8 mouse cellular contexts compared by ENCODE assay signal in genomic region chr15:96953112-96953937, GRCm38 (mm10).
DNase-seq lines count a peak whose midpoint lies in the region; ATAC-seq and TF ChIP-seq lines count a peak whose summit lies in the region.

No protein-coding gene starts in this region.

- H3K36me3 ChIP-seq in C2C12 (ENCODE audit: control insufficient read depth, insufficient read depth), result no peaks in the 10 kb centered on the region
- H3K36me3 ChIP-seq in embryonic facial prominence, embryonic 14.5 days (ENCODE audit: control insufficient read depth, insufficient read depth, low read length), result no peaks in the 10 kb centered on the region
- H3K36me3 ChIP-seq in lung, embryonic 15.5 days, result no peaks in the 10 kb centered on the region

- no peak overlapping the region for H3ac ChIP-seq in C2C12 (ENCODE audit: control insufficient read depth, insufficient read length, low read depth)

- H3K27me3 ChIP-seq in C2C12 (ENCODE audit: control insufficient read depth, insufficient read depth, insufficient read length), result no peaks in the 10 kb centered on the region
- no peaks in the 10 kb centered on the region; the same call in 1 of the 2 replicates for H3K27me3 ChIP-seq in embryonic facial prominence, embryonic 14.5 days (replicated peaks; ENCODE audit: control insufficient read depth, insufficient read depth, low read length)
- no peaks in the 10 kb centered on the region for H3K27me3 ChIP-seq in lung, embryonic 15.5 days

- H3K27ac ChIP-seq in embryonic facial prominence, embryonic 14.5 days (replicated peaks; ENCODE audit: low read depth, low read length), result peak overlapping the region; percentile 10; the same call in 1 of the 2 replicates
- no peak overlapping the region for H3K27ac ChIP-seq in lung, embryonic 15.5 days

- no peaks in the 10 kb centered on the region for H3K9me3 ChIP-seq in embryonic facial prominence, embryonic 14.5 days (ENCODE audit: control insufficient read depth, low read length)
- H3K9me3 ChIP-seq in lung, embryonic 15.5 days, result no peaks in the 10 kb centered on the region

- 21% methylated on average over 23 of the region's 23 CpGs for WGBS in embryonic facial prominence, embryonic 14.5 days
- 24% methylated on average over 23 of the region's 23 CpGs for WGBS in lung, embryonic 15.5 days

- peak; percentile 70 for TF ChIP-seq CTCF in C2C12 (IDR thresholded peaks at IDR 0.05; ENCODE audit: control insufficient read depth, insufficient read depth, insufficient read length)

- H3K4me2 ChIP-seq in embryonic facial prominence, embryonic 14.5 days (ENCODE audit: low read depth, low read length), result peak overlapping the region; percentile 57
- peak overlapping the region; percentile 66 for H3K4me2 ChIP-seq in lung, embryonic 15.5 days

- DNase-seq in adrenal gland, postnatal 10 days, result peak; percentile 81
- DNase-seq in embryonic facial prominence, embryonic 14.5 days (ENCODE audit: low spot score), result peak; percentile 83
- DNase-seq in heart, postnatal 14 days, result peak; percentile 63 to 82
- DNase-seq in layer of hippocampus, adult 9-11 months, result peak; percentile 28
- peak; percentile 35 for DNase-seq in ovary, postnatal 10 days (ENCODE audit: low spot score)
- DNase-seq in urinary bladder, adult 2 months (ENCODE audit: low spot score), result peak; percentile 48

- H3K9ac ChIP-seq in embryonic facial prominence, embryonic 14.5 days (ENCODE audit: low read depth, low read length), result peak overlapping the region; percentile 52; the same call in 1 of the 2 replicates
- peak overlapping the region; percentile 22; the same call in 1 of the 2 replicates for H3K9ac ChIP-seq in lung, embryonic 15.5 days

- ATAC-seq in embryonic facial prominence, embryonic 14.5 days (ENCODE audit: low read depth), result peak; percentile 88
- ATAC-seq in lung, embryonic 15.5 days (ENCODE audit: borderline replicate concordance, extremely low read depth, low FRiP score, low TSS enrichment), result peak; percentile 73

- H3K79me2 ChIP-seq in C2C12 (ENCODE audit: control insufficient read depth, insufficient read depth), result no peaks in the 10 kb centered on the region

- H3K79me3 ChIP-seq in C2C12 (ENCODE audit: low read depth), result no peaks in the 10 kb centered on the region

- intact Hi-C loops in heart, postnatal 14 days (cut with DNase I), result no loop called here

- no peak overlapping the region for H3K4me3 ChIP-seq in C2C12 (ENCODE audit: insufficient read depth, poor library complexity, severe bottlenecking)
- peak overlapping the region; percentile 29 for H3K4me3 ChIP-seq in embryonic facial prominence, embryonic 14.5 days (ENCODE audit: low read depth, low read length)
- peak overlapping the region; percentile 33 for H3K4me3 ChIP-seq in lung, embryonic 15.5 days

- peaks cover 5% of the 10 kb centered on the region; the same call in 1 of the 2 replicates for H3K4me1 ChIP-seq in embryonic facial prominence, embryonic 14.5 days (ENCODE audit: control insufficient read depth, insufficient read depth, low read length)
- H3K4me1 ChIP-seq in lung, embryonic 15.5 days, result peaks cover 9% of the 10 kb centered on the region; the same call in 1 of the 2 replicates

TF ChIP-seq in C2C12, 6 proteins besides CTCF, POLR2A, EP300 and RAD21:
- TF ChIP-seq FOSL1 (IDR thresholded peaks at IDR 0.05; ENCODE audit: insufficient read depth, low read length, poor library complexity, severe bottlenecking) (no peak), USF1 (IDR thresholded peaks at IDR 0.05; ENCODE audit: low read depth) (no peak), CEBPB (IDR thresholded peaks at IDR 0.05; ENCODE audit: low read depth) (no peak), MAX (IDR thresholded peaks at IDR 0.05) (no peak), MYOG (IDR thresholded peaks at IDR 0.05; ENCODE audit: control insufficient read depth, extremely low read depth, insufficient read length) (no peak), MYOD1 (IDR thresholded peaks at IDR 0.05; ENCODE audit: control insufficient read depth, insufficient read length, low read depth) (no peak)

Comparison
In these comparisons a context has a peak if more than half of its experiments do, and no peak if none do; other contexts are left out.
1. DNase-seq: peak in every context shown above with its lines; median percentile 83 in embryonic facial prominence, embryonic 14.5 days; 81 in adrenal gland, postnatal 10 days; 72 in heart, postnatal 14 days; 48 in urinary bladder, adult 2 months; 35 in ovary, postnatal 10 days; 28 in layer of hippocampus, adult 9-11 months.